Mouse (Mus musculus) macrophage (primary cell): ENCODE results near the gene Cd244a. TPM values are rescaled to one million over a fixed set of nuclear protein-coding genes. Genes with fewer than 3 reads are reported as not detected.
A peak's percentile ranks its signal among the peaks of the same experiment; 100 is the strongest.

Source experiments
- H3K27ac ChIP-seq: fragments of 350-480 bp; formaldehyde crosslinking; 2 replicates; pipeline ENCODE4 v1.9.0; 2021
- H3K36me3 ChIP-seq: fragments of 350-480 bp; formaldehyde crosslinking; 2 replicates; pipeline ENCODE4 v1.9.0; 2021; ENCODE audit errors: inconsistent target
- H3K4me3 ChIP-seq: fragments of 350-480 bp; formaldehyde crosslinking; 2 replicates; pipeline ENCODE4 v1.9.0; 2021; ENCODE audit errors: inconsistent target
- H3K79me2 ChIP-seq: fragments of 350-480 bp; formaldehyde crosslinking; 2 replicates; pipeline ENCODE4 v1.9.0; 2021; ENCODE audit errors: inconsistent target
- WGBS: methylation state at CpG from one replicate; pipeline ENCODE4 v1.1.7; 2026; ENCODE audit warnings: inconsistent platforms; ENCODE audit not compliant: missing documents; 5-methylcytosine and 5-hydroxymethylcytosine counted together
- polyA plus RNA-seq: library from polyadenylated mRNA; stranded (reverse); fragments of 250-400 nt; gene quantifications from 3 replicates; pipeline ENCODE4 v1.2.4, GENCODE M21; 2018; ENCODE audit warnings: inconsistent platforms

The Cd244a gene
- polyA plus RNA-seq, 1 experiment from 2014 or later = 2.6 TPM

DNA sequence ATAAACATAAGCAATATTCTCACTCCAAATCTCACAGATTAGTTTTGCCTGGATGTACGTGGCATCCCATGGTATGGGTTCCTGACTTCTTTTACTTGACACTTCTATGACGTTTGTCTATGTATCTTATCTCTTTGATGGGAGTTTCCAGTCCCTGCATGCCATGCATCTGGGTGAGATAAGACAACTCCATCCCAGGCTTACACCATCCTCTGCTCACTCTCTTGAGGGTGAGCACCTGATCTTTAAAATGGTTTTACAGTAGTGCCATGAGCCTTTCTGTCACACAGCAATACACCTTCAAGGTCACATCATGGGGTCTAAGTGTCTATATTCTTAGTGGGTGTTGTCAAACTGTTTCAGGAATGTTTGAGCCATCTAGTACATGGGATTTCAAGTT, 1.3 kb downstream of the Cd244a start:
- no peaks in the 10 kb centered on the region for H3K79me2 ChIP-seq
- H3K4me3 ChIP-seq = no peak overlapping the region
- 55% methylated on average over 2 of the region's 2 CpGs for WGBS
- no peaks in the 10 kb centered on the region for H3K36me3 ChIP-seq
- H3K27ac ChIP-seq = peak overlapping the region; percentile 89

DNA sequence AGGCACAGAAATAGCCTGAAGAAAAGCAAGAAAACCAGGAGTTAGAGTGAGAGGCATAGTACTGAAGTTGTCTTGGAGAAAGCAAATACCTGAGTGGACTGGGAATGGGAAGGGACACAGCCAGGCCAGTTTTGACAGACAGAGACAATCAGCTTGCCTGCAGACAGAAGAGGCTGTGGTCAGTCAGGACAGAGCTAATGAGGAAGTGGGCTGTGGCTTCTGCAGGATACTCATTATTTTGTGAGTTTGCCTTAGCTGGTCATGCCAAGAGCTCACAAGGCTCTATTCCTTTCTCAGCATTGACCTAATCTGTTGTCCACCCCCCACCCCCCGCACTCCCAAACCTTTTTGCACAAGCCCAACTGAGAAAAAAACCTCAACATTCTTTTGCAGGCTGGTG, 2.2 kb downstream of the Cd244a start:
- H3K27ac ChIP-seq = peak overlapping the region; percentile 89
- no peaks in the 10 kb centered on the region for H3K36me3 ChIP-seq
- no peaks in the 10 kb centered on the region for H3K79me2 ChIP-seq
- peak overlapping the region; percentile 13; the same call in 1 of the 2 replicates for H3K4me3 ChIP-seq
- WGBS = 0% methylated on average over 1 of the region's 1 CpGs

DNA sequence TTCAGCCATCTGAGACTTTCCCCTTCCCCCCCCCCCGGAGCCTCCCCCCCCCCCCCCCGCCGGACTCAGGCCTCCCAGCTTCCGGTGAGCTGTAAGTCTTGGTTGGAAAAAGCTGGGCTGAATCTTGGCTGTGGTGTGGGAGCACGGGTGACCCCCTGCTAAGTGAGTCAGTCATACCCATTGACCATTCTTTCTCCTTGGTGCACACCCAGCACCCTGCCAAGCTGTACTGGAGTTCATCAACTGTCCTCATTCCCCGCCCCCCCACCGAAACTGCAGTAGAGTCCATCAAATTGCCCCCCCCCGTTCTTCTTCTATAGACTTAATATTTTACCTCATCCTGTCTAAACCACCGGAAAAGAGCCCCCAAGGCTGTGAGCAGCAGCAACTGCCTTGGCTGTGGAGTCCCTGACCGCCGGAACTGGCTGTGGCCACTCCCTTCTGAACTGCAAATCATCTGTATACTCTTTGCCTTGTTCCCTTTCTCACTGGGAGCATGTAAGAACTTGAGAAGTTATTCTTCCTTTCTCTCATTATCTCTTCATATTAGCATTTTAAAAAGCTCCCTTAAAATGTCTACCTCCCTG, 2.7 kb downstream of the Cd244a start:
- Histone ChIP-seq H3K4me3 (peak overlapping the region; percentile 13; the same call in 1 of the 2 replicates), H3K79me2 (no peaks in the 10 kb centered on the region), H3K27ac (peak overlapping the region; percentile 89), H3K36me3 (no peaks in the 10 kb centered on the region)
- 0% methylated on average over 7 of the region's 11 CpGs for WGBS

DNA sequence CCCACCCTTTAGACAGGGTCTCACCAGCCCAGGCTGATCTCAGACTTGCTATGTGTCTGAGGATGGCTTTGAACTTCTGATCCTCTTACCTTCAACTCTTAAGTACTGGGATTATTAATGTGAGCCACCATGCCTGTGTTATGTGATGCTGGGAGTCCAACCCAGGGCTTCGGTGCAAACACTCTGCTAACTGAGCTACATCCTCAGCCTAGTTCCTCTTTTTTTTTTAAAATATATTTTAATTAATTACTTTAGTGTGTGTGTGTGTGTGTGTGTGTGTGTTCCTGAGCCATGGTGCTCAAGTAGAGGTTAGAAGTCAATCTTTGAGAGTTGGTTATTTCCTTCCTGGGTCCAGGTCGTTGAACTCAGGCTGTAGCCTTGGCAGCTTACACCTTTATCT, 4.0 kb downstream of the Cd244a start:
- Histone ChIP-seq H3K4me3 (no peak overlapping the region), H3K27ac (peak overlapping the region; percentile 89), H3K79me2 (no peaks in the 10 kb centered on the region), H3K36me3 (no peaks in the 10 kb centered on the region)
- 22% methylated on average over 2 of the region's 2 CpGs for WGBS

DNA sequence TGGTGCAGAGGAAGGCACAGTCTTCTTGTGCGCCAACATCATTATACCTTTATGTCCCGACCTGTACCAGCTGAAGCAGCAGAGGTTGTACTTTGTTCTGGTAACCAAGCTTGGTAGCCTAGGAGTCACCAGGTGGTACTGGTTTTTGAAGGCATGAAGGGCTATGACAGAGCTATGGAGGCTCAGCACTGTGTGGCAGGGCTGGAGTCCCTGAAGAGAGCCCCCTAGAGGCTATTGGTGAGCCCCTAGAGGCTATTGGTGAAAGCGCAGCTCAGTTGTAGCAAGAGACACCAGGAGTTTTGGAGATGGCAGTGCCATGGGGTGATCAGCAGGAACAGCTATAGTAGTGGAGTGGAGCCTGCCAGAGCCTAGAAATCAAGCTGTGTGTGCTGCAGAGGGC, 5.3 kb downstream of the Cd244a start:
- Histone ChIP-seq H3K27ac (no peak overlapping the region), H3K4me3 (no peak overlapping the region), H3K79me2 (no peaks in the 10 kb centered on the region), H3K36me3 (no peaks in the 10 kb centered on the region)
- 81% methylated on average over 3 of the region's 3 CpGs for WGBS

DNA sequence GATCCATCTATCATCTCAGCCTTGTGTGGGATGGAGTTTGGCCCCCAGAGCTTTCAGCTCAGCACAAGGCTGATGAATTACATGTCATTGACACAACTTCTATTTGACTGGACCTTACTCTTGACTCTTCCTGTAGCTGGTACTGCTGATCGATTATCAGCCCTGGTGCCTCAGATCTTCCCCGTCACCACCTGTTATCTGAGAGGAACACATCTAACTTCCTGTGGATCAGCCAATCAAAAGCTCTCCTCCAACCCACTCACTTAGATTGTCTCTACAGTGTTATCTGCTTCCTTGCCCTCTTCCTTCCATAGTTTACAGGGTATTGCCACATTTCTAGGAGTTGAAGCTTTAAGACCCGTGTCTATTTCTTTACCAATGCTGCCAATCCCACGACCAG, 6.9 kb downstream of the Cd244a start:
- H3K27ac ChIP-seq = no peak overlapping the region
- 58% methylated on average over 4 of the region's 4 CpGs for WGBS
- H3K36me3 ChIP-seq = no peaks in the 10 kb centered on the region
- no peak overlapping the region for H3K4me3 ChIP-seq
- H3K79me2 ChIP-seq = no peaks in the 10 kb centered on the region

DNA sequence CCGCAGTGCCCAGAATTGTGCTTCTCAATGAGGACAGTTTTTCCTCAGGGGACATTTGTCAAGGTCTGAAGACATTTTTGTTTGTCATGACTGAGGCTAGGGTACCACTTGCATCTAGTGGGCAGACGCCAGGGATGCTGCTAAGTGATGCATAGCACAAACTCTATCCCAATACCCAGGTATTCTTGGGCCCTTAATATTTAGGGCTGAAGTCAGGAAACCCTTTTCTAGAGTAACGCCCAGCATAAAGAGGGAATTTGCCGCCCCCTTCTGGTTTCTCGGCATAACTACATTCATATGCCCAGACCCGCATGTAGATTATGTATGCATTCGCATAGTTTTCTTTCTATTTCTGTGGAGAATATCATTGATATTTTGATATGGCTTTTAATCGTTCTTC, 7.8 kb downstream of the Cd244a start:
- Histone ChIP-seq H3K36me3 (no peaks in the 10 kb centered on the region), H3K79me2 (no peaks in the 10 kb centered on the region), H3K27ac (no peak overlapping the region), H3K4me3 (no peak overlapping the region)
- 13% methylated on average over 8 of the region's 8 CpGs for whole genome bisulfite sequencing

DNA sequence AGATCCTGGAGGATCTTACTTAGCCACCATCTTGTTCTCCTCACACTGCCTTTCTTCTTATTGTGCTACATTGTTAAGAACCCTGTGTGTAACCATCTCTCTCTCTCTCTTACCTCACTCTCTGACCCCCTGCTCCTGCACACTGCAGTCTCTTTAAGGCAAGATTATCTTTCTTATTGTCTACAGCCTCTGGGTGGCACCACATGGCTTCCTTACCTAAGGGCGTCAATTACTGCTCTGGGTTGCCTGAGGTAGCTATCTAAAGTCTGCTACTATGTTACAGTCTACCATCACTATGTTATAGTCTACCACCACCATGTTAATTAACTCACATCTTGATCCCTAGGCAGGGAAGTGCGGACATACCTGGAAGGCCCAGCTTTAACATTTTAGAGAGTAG, 9.4 kb downstream of the Cd244a start:
- H3K79me2 ChIP-seq = no peaks in the 10 kb centered on the region
- no peak overlapping the region for H3K27ac ChIP-seq
- H3K4me3 ChIP-seq = no peak overlapping the region
- WGBS = 86% methylated on average over 2 of the region's 2 CpGs
- H3K36me3 ChIP-seq = no peaks in the 10 kb centered on the region

DNA sequence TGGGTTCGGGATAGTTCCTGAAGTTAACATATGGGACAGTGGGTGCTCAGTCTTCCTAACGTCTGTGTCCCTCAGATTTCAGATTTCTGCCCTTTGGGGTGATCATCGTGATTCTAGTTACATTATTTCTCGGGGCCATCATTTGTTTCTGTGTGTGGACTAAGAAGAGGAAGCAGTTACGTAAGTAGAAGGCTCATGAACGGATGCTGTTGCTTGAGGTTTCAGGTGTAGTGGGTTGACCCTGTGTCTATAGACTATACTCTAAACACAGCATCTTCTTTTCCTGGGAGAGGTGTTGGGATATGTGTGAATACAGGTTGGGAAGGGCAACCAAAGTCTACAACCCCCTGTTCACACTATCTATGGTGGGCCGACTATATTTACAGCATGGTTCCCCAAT, 18.2 kb downstream of the Cd244a start:
- H3K4me3 ChIP-seq = no peak overlapping the region
- no peaks in the 10 kb centered on the region for H3K36me3 ChIP-seq

DNA sequence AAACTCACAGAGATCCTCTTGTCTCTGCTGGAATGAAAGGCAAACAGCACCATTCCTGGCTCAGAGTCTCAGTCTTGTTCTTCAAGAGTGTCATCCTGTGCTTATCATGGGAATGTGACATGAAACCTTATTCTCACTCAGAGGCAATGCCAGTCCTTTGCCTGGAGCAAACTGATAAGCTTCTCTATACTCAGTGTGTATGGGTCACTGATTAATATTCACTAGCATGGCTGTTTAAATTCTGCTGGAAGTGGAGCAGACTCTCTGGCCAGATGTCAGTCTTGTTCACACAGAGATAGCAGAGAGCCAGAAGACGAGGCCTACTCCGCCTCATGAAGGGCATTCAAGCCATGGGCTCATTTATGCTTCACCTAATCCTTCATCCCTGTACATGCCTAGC, 25.6 kb downstream of the Cd244a start:
- no peak overlapping the region for H3K27ac ChIP-seq
- WGBS = 100% methylated on average over 2 of the region's 2 CpGs
- H3K4me3 ChIP-seq = no peak overlapping the region
- peaks cover 19% of the 10 kb centered on the region for H3K36me3 ChIP-seq
- no peaks in the 10 kb centered on the region for H3K79me2 ChIP-seq

More for the DNA sequence above, 18.2 kb downstream of the Cd244a start:
- WGBS = 58% methylated on average over 7 of the region's 7 CpGs
- H3K79me2 ChIP-seq = no peaks in the 10 kb centered on the region
- no peak overlapping the region for H3K27ac ChIP-seq

DNA sequence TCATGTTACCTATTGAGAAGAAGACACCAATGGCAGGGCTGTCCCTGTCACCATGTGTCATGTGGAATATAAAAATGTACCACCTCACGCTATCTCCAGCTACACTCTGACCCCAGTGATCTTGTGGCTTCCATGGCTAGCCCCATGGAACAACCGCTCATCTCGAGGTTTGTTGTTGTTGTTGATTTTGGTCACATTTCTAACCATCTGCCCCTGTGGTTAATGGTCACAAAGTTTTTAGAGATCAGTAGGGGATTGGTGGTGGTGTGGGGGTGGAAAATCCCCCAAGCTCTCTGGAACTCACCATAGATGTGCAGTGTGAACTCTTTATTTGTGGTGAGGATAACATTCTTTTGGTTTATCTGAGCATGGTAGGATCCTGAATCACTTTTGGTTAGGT, 45.7 kb downstream of the Cd244a start:
- H3K4me3 ChIP-seq = no peak overlapping the region
- WGBS = 83% methylated on average over 3 of the region's 3 CpGs
- H3K36me3 ChIP-seq = peaks cover 24% of the 10 kb centered on the region; the same call in 1 of the 2 replicates
- no peak overlapping the region for H3K27ac ChIP-seq
- peaks cover 66% of the 10 kb centered on the region for H3K79me2 ChIP-seq

DNA sequence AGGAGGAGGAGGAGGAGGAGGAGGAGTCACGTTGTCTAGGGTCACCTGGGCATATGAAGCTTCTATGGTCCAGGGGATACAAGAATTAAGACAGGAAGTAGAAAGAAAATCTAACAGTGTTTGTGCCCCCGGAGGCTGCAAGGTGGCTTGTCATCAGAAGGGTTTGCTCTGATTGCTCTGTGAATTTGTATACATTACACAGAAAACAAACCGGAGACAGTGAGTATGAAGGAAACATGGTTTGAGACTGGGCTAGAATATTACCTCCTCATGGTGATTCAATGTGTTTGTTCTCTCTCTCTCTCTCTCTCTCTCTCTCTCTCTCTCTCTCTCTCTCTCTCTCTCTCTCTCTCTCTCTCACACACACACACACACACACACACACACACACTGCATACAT, 47.7 kb downstream of the Cd244a start:
- peaks cover 55% of the 10 kb centered on the region for H3K79me2 ChIP-seq
- peaks cover 7% of the 10 kb centered on the region; the same call in 1 of the 2 replicates for H3K36me3 ChIP-seq
- 17% methylated on average over 1 of the region's 3 CpGs for WGBS
- H3K27ac ChIP-seq = peak overlapping the region; percentile 74
- peak overlapping the region; percentile 62 for H3K4me3 ChIP-seq

DNA sequence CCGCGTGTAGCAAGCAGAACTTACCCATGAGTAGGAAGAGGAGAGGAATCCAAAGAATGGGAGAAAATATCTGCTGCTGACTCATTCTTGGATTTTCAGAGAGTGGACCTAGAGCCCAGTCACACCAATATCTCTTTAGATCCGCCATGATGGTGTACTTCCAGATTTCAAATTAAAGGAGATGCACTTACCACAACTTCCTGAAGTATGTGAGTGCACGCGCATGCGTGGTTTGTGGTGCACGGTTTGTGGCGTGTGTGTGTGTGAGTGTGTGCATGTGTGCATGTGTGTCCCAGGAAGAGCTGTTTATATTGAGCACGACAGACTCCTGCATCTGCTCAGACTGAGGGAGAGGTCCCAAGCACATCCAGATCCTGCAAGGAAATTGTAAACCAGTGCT, 48.2 kb downstream of the Cd244a start, which contains the start of gene Ly9:
Gene Ly9, minus strand, starts transcription at position 235 of the 400 bp plus-strand sequence.
- WGBS = 0% methylated on average over 9 of the region's 9 CpGs
- Histone ChIP-seq H3K4me3 (peak within 1 kb of the TSS; percentile 62), H3K36me3 (0 out of 2 replicates have a peak, but pooled peaks cover 5% of the 10 kb centered on the region), H3K79me2 (peaks cover 51% of the 10 kb centered on the region), H3K27ac (peak within 1 kb of the TSS; percentile 74)

DNA sequence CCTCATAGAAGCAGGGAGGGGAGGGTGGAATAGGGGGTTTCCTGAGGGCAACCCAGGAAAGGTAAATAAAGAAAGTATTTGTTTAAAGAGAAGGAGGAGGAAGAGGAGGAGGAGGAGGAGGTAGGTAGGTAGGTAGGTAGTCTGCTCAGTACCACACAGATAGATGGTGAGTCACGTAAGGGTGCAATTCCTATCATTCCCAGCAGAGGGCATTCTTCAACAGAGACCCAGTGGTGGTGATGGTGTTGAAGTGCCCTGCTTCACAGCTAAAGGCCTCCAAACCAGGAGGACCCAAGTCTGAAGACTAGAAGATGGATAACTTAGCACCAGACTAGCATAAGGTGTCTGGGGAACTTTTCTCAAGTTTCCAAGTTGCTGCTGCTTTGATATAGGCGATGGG, 51.0 kb downstream of the Cd244a start:
- Histone ChIP-seq H3K4me3 (no peak overlapping the region), H3K36me3 (no peaks in the 10 kb centered on the region), H3K27ac (0 out of 2 replicates have a peak overlapping the region, but pooled peaks have one; percentile 74), H3K79me2 (peaks cover 26% of the 10 kb centered on the region)
- WGBS = 90% methylated on average over 2 of the region's 2 CpGs

DNA sequence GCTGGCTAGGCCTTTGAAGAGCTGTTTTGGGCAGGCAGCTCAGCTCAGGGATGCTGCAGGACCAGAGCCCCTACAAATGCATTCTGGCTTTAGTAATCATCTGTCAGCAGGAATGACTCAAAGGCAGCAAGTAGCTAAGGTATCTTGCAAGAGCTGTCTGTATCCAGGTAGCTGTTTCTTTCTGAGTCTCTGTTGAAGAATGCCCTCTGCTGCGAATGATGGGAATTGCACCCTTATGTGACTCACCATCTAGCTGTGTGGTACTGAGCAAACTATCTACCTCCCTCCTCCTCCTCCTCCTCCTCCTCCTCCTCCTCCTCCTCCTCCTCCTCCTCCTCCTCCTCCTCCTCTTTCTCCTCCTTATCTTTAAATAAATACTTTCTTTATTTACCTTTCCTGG, 51.8 kb downstream of the Cd244a start:
- no peak overlapping the region for H3K4me3 ChIP-seq
- WGBS = 45% methylated on average over 1 of the region's 1 CpGs
- H3K27ac ChIP-seq = no peak overlapping the region
- H3K79me2 ChIP-seq = peaks cover 18% of the 10 kb centered on the region
- H3K36me3 ChIP-seq = no peaks in the 10 kb centered on the region

DNA sequence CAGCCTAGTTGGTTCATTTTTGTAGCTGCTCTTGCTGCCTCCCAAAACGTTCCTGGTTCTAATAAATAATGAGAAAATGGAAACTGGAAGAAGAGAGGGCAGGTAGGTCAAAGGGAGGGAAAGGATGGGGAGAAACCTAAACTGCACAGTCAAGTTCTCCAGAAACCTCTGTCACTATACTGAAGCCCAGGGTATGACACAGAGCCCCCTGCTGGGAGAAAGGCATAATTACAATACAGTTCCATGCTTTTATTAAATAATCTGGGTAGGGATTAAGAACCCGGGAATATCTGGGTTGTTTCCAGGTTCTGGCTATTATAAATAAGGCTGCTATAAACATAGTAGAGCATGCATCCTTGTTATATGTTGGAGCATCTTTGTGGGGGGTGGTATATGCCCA, 55.0 kb downstream of the Cd244a start:
- WGBS = 6% methylated on average over 2 of the region's 2 CpGs
- no peaks in the 10 kb centered on the region; the same call in 1 of the 2 replicates for H3K79me2 ChIP-seq
- H3K4me3 ChIP-seq = no peak overlapping the region
- 0 out of 2 replicates have a peak overlapping the region, but pooled peaks have one; percentile 2 for H3K27ac ChIP-seq
- no peaks in the 10 kb centered on the region for H3K36me3 ChIP-seq
